Mouse (Mus musculus): Measurements from ENCODE around the gene Ngrn.

Gene Ngrn

GRCm38 (mm10) chr7:80260625-80261371, at the start of gene Ngrn:
Gene Ngrn (plus strand): TSS chr7:80261215.
- DNase-seq (ENCODE audit: low read depth, low spot score) = peak; percentile 75

- no peak for DNase-seq (ENCODE audit: low read depth, low spot score)
Observed at GRCm38 (mm10) chr7:80213604-80214003, 47.4 kb upstream of the Ngrn start.

DNA sequence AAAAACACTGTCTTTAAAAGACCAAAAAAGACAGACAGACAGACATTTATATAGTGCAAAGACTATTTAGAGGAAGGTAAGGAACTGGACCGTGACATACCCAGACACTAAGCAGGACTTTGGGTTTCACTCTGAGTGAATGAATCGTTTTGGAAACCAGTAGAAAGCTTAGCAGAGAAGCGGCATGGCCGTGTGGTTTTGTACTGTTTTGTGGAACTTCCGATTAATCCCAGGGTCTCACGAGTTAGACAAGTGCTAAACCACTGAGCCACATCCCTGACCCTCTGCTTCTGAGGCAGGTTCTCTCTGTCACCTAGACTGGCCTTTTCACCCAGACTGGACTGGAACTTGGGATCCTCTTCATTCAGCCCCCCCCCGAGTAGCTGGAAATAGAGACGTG, 46.6 kb upstream of the Ngrn start:
- DNase-seq (ENCODE audit: low read depth, low spot score) = no peak

DNA sequence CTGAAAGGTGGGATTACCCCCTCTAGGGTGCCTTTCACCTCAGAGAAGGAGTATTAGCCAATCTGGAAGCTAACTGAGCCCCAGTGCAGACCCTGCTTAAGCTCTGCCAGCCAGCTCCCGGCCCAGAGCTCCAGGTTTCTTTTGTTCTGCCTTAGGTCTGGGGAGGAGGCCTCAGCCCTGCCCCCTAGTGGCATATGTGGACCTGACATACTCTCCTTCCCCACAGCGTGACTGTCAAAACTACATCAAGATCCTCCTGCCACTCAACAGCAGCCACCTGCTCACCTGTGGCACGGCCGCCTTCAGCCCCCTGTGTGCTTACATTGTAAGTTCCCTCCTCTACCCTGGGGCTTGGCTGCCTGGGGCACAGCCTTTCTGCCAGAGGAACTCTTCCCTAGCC, 45.6 kb upstream of the Ngrn start:
- peak; percentile 47 for DNase-seq (ENCODE audit: low read depth, low spot score)

GRCm38 (mm10) chr7:80216566-80216965, 44.4 kb upstream of the Ngrn start:
- DNase-seq (ENCODE audit: low read depth, low spot score) = no peak

DNA sequence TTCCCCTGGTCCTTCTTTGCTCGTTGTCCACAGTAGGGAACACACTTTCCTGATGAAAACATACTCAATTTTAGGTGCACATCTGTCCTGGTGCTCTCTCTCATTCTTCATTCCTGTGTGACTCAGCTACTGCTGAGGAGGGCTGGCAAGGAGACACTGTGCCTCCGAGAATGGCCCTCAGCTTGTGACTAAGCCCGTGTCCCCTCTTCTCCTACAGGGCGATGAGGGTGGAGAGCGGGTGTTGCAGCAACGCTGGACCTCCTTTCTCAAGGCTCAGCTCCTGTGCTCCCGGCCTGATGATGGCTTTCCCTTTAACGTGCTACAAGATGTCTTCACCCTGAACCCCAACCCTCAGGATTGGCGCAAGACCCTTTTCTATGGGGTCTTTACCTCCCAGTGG, 42.3 kb upstream of the Ngrn start:
- DNase-seq (ENCODE audit: low read depth, low spot score) = no peak

- no peak for DNase-seq (ENCODE audit: low read depth, low spot score)
Observed at GRCm38 (mm10) chr7:80220237-80220797, 40.7 kb upstream of the Ngrn start.

DNA sequence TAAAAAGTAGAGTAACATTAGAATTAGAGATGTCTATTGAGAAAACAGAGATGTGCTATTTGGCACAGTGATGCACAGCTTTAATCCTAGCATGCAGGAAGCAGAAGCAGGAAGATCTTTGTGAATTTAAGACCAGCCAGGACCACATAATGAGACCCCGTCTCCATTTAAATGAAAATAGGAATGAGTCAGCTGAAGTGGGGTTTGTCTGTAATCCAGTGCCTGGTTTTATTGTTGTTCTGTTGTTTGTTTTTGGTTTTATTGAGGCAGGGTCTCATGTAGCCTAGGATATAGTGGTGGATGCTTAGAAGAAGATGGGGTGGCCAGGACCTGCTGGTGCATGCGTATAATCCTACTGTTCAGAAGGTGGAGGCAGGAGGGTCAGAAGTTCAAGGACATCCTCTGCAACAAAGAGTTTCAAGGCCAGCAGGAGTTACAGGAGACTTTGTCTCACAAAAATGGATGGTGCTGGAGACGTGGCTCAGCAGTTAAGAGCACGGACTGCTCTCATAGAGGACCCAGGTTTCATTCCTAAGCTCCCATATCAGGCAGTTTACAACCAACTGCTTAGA, 39.8 kb upstream of the Ngrn start:
- no peak for DNase-seq (ENCODE audit: low read depth, low spot score)

DNA sequence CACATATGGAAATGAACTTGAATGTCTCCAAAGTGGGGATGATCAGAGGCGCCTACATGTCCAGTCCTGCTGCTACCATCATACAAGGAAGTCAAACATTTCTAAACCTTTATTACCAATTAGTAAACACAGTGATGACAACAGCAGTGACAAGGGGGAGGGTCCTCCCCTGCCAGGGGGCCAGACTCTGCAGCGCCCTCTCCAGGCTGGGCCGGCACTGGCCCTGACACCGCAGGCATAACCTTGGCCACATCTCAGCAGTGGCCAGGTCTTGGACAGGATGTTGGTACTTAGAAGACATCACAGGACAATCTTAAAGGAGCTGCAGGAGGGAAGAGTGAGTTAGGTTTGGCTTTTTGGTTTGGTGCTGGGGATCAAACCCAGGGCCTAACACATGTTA, 34.0 kb upstream of the Ngrn start:
- no peak for DNase-seq (ENCODE audit: low read depth, low spot score)

- DNase-seq (ENCODE audit: low read depth, low spot score) = no peak
Observed at GRCm38 (mm10) chr7:80230196-80230595, 30.8 kb upstream of the Ngrn start.

DNA sequence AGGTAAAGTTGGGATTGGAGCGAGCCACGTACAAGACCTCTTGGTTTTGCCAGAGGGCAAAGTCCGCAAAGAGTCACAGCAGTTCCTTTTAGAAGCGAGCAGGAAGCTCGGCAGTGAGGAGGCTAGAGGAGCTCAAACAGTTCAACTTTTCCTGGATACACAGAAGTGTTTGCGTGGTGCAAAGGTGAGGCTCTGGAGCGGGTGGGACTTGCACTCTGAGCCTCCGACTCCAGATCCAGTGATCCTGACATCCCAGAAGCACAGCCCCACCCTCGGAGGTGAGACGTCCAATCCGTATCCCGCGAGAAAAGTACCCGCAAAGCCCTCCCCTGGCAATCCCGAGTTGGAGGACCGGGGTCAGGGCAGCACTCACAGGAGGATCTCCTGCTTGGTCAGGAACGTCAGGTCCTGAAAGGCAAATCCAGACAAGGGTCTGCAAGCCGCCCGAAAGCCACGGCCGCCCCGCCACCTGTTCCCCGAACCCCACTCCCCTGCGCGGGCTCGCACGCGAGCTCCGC, 29.0 kb upstream of the Ngrn start:
- DNase-seq (ENCODE audit: low read depth, low spot score) = no peak

DNA sequence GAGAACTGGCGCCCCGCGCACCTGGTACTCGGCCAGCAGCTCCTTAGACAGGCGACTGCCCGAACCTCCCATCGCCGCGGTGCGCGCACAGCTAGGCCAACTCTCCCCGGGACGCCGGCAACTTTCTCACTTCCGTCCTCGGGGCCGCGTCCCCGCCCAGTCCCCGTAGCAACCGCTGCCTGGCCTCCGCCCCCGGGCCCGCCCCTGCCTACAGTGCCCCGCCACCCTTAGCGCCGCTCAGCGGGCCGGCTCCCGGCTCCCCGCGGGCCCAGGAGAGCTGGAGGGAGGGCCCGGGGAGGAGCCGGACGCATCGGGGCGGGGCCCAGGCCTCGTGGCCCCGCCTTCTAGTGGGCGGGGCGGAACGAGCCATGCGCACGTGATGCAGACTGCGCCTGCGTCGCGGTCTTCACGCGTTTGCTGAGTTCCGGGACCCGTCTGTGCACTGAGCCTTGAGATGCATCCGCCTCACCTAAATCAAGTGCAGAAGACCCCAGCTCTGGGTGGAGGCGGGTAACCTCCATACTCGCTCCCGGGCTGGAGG, 28.5 kb upstream of the Ngrn start, which contains the start of the genes Cib1 and Gdpgp1:
Cib1 (minus strand) TSS at position 325 of the 541 bp plus-strand sequence.
Gdpgp1 (plus strand) TSS at position 377 of the 541 bp plus-strand sequence.
- DNase-seq (ENCODE audit: low read depth, low spot score) = peak; percentile 93

GRCm38 (mm10) chr7:80233799-80234198, 27.2 kb upstream of the Ngrn start:
- no peak for DNase-seq (ENCODE audit: low read depth, low spot score)

GRCm38 (mm10) chr7:80238542-80238941, 22.5 kb upstream of the Ngrn start:
- no peak for DNase-seq (ENCODE audit: low read depth, low spot score)

DNA sequence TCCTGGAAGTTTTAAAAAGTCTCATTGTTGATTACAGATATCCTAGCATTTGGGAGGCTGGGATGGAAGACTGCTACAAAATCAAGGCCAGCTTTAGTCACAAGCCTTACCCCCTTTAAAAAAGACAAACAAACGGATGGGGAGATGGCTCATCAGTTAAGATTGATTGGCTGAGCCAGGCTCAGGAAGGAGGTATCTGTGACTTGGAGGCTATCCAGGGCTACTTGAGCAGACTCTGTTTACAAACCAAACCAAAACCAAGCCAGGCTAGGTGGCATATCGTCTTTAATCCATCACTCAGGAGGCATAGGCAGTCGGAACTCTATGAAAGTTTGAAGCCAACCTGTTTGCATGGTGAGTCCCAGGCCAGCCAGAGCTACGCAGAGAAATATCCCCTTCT, 19.4 kb upstream of the Ngrn start:
- DNase-seq (ENCODE audit: low read depth, low spot score) = no peak

DNA sequence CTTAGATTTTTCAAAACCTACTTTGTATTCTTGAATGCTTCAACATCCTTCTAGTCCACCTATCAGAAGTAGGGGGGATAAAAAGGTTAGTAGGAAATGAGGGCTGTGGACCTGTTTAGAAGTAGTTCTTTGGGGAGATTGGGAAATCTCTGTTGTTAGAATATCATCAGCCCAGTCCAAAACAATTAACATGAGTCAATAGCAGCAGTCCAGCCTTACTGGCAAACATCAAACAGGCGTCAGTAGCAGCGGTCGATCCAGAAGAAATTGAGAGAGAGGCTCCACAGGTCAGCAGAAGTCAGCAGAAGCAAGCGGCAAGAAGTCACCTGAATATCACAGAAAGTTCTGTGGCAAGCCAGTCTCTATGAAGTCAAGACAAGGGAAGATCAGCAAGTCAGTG, 16.2 kb upstream of the Ngrn start:
- DNase-seq (ENCODE audit: low read depth, low spot score) = no peak

- DNase-seq (ENCODE audit: low read depth, low spot score) = peak; percentile 91
Observed at GRCm38 (mm10) chr7:80246148-80246721, 14.8 kb upstream of the Ngrn start, which contains the start of gene Ttll13. Gene Ttll13 (plus strand): TSS chr7:80246376.

DNA sequence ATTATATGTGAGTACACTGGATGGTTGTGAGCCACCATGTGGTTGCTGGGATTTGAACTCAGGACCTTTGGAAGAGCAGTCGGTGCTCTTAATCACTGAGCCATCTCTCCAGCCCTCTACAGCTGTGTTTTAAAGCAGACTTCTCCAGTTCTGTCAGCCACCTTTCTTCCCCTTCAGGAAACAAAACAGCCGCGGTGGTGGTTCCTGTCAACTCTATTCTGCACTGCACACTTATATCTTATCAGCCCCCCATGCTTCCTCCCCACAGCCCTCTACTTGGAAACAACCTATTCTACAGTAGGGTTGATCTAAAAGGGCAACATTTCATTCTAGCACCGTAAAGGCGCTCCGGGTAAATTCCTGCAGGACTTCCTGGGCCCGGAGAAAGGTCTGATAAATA, 14.2 kb upstream of the Ngrn start:
- DNase-seq (ENCODE audit: low read depth, low spot score) = no peak

DNA sequence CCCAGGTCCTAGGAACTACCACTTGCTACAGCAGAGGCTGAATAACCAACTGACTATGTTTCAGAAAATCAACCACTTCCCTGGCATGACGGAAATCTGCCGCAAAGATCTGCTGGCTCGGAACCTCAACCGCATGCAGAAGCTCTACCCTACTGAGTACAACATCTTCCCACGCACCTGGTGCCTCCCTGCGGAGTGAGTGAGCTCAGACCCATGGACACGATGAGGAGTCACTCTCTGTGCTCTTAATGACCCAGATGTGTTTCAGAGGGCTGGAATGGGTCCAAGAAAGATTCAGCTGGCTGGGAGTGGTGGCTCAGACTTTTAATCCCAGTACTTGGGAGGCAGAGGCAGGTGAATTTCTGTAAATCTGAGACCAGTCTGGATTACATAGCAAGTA, 8.6 kb upstream of the Ngrn start:
- DNase-seq (ENCODE audit: low read depth, low spot score) = no peak

DNA sequence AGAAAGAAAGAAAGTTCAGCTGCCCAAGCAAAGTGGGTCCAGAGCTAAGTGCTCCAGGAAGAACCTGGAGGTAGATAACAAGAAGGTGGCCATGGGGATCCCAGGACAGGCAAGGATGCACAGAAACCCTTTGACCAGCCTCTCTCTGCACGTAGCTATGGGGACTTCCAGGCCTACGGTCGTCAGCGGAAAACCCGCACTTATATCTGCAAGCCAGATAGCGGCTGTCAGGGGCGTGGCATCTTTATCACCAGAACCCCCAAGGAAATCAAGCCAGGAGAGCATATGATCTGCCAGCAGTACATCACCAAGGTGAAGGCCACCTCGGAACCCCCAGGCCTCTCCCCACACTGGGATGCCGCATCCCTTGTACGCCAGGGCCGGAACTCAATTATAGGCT, 8.1 kb upstream of the Ngrn start:
- no peak for DNase-seq (ENCODE audit: low read depth, low spot score)

DNA sequence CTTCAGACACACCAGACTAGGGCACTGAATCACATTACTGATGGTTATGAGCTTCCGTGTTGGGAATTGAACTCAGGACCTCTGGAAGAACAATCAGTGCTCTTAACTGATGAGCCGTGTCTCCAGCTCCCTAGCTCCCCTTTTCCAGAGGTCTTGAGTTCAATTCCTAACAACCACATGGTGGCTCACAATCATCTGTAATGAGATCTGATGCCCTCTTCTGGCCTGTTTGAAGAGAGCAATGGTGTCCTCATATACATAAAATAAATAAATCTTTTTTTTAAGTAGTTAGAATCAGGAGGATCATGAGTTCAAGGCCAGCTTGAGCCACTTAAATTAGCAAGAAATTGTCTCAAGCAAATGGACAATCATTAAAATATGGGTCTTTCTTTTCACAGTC, 5.0 kb upstream of the Ngrn start:
- DNase-seq (ENCODE audit: low read depth, low spot score) = no peak

DNA sequence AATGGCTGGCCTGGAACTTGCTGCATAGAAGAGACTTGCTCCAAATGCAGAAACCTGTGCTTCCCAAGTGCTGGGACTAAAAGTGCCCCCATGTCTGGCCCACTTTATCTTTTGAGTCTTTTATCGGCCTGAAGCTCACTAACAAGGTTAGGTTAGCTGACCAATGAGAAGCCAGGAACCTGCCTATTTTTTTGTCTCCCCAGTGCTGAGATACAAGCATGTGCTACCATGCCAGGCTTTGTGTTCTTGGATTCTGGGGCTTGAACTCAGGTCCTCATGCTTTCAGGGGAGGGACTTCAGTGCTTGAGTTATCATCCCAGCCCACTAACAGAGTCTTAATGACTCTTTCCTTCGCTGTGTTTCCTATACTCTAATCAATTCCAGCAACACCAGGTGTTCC, 3.3 kb upstream of the Ngrn start:
- DNase-seq (ENCODE audit: low read depth, low spot score) = no peak

Measured in retina, adult 2 months (tissue).